Mouse (Mus musculus) G1E-ER4 (cell line): ENCODE results near the gene Nfatc2ip. TPM values are rescaled to one million over a fixed set of nuclear protein-coding genes. Genes with fewer than 3 reads are reported as not detected.

Experiments
- GATA1 ChIP-seq: IDR thresholded peaks from one replicate; pipeline ENCODE4 v1.8.0; 2012; ENCODE audit warnings: low read length, inconsistent platforms
- polyA plus RNA-seq: library from polyadenylated mRNA; stranded (reverse); fragments of >175 nt; gene quantifications from 2 replicates; pipeline ENCODE4 v1.2.3, GENCODE M21; 2012

Nfatc2ip gene
- polyA plus RNA-seq, 1 experiment: 5.9 TPM

DNA sequence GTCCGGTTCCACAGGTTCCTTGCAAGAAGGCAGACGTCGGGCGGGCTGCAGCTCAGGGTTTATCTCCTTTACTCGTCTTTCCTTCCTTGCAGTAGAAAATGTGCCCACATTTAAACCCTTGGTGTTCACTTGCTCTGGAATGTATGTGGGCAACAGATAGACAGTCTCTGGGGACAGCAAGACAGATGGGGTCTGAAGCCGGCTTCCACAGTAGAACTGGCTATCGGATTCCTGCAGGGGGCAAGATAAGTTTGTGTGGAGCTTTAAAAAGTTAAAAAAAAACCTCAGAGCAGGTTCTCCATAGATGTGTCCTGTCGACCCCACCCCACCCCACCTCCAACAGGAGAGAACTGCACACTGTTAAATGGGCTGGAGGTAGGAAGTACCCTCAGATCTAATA is 48.2 kb downstream of the Nfatc2ip start:
- peak; percentile 27 for TF ChIP-seq GATA1

DNA sequence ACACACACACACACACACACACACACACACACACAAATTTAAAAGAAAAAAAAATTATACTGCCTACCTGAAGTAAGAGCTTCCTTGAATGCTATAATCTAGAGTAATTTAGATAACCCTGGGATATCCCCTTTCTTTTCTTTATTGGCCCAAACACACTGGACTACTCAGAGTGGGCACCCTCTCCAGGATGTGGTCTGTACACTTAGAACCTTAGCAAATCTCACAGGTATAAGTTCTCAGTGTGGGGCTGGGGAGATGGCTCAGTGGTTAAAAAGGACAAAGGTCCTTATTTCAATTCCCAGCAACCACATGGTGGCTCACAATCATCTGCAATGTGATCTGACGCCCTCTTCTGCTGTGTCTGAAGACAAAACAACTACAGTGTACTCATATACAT is 49.4 kb downstream of the Nfatc2ip start:
- no peak for TF ChIP-seq GATA1

DNA sequence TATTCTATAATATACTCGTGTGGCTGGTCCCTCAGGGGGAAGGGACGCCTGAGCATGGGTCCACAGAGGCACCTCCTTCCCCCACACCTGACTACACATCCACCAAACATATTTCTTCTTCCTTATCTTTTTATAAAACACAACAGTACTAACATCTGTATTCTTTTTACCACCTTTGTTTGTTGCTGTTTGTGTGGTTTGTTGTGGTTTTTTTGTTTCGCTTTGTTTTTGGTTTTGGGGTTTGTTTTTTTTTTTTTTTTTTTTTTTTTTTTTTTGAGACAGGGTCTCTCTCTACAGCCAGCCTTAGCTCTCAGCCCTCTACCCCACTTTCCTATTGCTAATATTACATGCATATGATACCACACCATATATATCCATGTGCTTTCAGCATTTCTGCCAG is 50.6 kb downstream of the Nfatc2ip start:
- no peak for TF ChIP-seq GATA1

DNA sequence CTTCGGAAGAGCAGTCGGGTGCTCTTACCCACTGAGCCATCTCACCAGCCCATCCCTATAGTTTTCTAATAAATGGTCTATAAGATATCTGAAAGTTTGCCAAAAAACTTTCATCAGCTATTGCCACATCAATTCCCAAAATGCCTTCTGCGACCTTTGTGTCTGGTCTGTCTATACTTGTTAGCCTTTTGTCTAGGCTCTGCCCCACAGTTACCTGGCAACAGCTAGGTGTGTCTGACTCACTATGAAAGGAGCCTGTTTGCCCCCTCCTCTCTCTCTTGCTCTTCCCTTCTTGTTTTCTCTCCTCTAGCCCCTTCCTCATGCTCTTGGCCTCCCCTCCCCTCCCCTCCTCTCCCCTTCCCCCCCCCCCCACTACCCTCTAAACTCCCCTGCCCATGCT is 51.0 kb downstream of the Nfatc2ip start:
- TF ChIP-seq GATA1: no peak

DNA sequence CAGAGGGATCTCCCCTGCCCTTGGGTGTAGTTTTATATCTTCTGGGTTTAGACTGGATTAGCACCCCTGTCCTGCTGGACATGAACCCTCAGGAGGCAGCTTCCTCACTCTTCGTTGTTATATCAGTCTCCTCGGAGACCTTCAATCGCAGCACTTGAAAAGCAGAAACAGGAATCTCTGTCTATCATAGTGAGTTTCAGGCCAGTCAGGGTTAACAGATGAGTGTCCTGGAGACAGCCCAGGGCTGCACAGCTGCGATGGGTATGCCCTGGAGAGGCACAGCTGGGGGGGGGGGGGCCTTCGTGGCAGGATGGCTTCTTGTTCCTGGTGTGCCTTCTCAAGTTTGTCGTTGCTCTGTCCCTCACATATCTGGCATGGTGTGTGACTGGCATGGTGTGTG is 55.6 kb downstream of the Nfatc2ip start:
- no peak for TF ChIP-seq GATA1

DNA sequence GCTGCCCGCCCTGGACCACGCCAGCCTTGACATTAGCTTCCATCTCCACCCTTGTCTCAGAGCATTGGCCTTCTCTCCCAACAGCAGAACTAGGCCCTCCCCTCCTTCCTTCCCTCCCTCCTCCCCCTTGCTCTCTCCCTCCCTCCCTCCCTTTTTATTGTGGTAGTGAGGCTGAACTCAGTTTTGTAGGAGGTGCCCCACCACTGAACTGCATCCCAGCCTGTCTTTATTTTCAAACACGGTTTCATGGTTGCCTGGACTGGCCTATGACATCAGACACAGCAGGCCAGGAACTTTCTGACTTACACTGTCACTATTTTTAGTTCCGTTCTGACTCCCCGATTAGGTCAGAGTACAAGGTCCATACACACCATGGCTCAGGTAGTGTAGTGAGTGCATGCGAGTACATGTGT is 56.3 kb downstream of the Nfatc2ip start:
- no peak for TF ChIP-seq GATA1

DNA sequence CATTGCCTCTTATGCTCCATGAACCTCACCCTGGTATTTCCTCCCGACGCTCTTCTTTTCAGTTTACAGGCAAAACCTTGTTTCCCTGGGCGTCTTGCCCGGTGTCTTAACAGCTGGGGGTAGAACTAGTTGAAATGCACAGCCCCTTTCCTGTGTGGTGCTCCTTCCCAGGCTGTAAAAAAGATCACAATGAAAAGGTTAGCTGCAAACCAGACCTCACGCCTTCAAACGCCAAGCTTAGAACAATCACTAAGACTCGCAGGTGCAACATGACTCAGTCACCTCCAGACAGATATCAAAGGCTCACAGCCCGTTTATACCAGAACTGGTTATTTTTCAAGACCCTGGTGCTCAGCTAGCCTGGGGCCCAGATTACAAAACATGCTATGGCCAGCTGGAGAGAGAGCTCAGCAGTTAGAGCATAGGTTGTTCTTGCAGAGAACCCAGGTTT is 57.0 kb downstream of the Nfatc2ip start:
- no peak for TF ChIP-seq GATA1

DNA sequence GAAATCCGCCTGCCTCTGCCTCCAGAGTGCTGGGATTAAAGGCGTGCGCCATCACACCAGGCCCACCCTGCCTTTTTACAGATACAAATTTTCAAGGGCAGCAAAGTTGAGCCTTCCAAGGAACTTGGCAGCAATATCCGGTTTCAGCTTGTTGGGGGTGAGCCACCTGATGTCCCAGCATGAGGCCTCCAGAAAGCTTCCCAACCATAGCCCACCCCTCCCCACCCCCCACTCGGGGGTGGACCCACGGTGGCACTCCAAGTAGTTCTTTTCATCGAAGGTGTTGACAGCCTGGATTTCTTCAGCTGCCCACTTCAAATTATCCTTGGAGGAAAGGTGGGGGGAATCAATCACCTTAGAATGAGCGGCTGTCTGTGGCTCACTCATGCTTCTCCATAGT is 57.6 kb downstream of the Nfatc2ip start:
- TF ChIP-seq GATA1: no peak

DNA sequence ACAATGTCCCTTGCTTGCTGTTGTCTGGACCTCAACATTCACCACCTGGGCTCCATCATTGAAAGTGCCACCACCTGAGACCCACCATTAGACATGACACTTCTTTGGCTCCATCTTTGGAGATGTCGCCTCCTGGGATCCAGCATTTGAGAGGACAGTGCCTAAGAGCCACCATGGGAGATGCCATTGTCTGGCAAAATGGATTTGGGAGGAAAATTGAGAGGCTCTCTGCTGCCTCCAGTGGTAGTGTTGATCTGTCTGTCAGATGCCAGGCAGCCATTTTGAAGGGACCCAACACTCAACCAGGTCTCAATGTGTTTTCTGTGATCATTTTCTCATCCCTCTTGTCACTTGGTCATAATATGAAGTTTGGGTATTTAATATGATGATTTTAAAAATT is 61.0 kb downstream of the Nfatc2ip start:
- no peak for TF ChIP-seq GATA1

Other genes with a start within 250 kb of the Nfatc2ip start
- gene Xpo6, start 196.2 kb downstream of the Nfatc2ip start, polyA plus RNA-seq: 109 and 197 TPM in 2 replicates
- gene Sbk1, start 124.1 kb downstream of the Nfatc2ip start, polyA plus RNA-seq: 0.49 and 0.53 TPM in 2 replicates
- 39.8 and 40.7 TPM in 2 replicates for gene Lat, start 27.2 kb downstream of the Nfatc2ip start, polyA plus RNA-seq
- gene Spns1, start 19.3 kb downstream of the Nfatc2ip start, polyA plus RNA-seq: 73.9 and 89.7 TPM in 2 replicates
- not detected in 2 replicates for gene Cd19, start 18.2 kb upstream of the Nfatc2ip start, polyA plus RNA-seq
- gene Rabep2, start 32.0 kb upstream of the Nfatc2ip start, polyA plus RNA-seq: 30.3 and 38.5 TPM in 2 replicates
- not detected in 2 replicates for gene Atp2a1, start 66.4 kb upstream of the Nfatc2ip start, polyA plus RNA-seq
- 76.8 and 80.0 TPM in 2 replicates for gene Sh2b1, start 78.7 kb upstream of the Nfatc2ip start, polyA plus RNA-seq
- 56.0 and 136 TPM in 2 replicates for gene Tufm, start 90.6 kb upstream of the Nfatc2ip start, polyA plus RNA-seq
- 756 and 802 TPM in 2 replicates for gene Atxn2l, start 106.7 kb upstream of the Nfatc2ip start, polyA plus RNA-seq
- gene Eif3c, start 169.7 kb upstream of the Nfatc2ip start, polyA plus RNA-seq: 110 and 118 TPM in 2 replicates
- 0.21 and 0.26 TPM in 2 replicates for gene Apobr, start 188.2 kb upstream of the Nfatc2ip start, polyA plus RNA-seq
- 5.7 and 6.6 TPM in 2 replicates for gene Cln3, start 189.1 kb upstream of the Nfatc2ip start, polyA plus RNA-seq
- not detected in 2 replicates for gene Il27, start 198.2 kb upstream of the Nfatc2ip start, polyA plus RNA-seq
- gene Nupr1, start 234.1 kb upstream of the Nfatc2ip start, polyA plus RNA-seq: 5.6 and 7.9 TPM in 2 replicates